Mouse (Mus musculus) cerebellum, adult (tissue): ENCODE measurements around the gene Mark4.
A peak's percentile ranks its signal among the peaks of the same experiment; 100 is the strongest.

Experiments
- ATAC-seq: cut with Nextera tagmentation; 2 replicates; pipeline ENCODE4 v1.9.2; 2017; ENCODE audit warnings: mild to moderate bottlenecking, moderate library complexity, mixed read lengths; ENCODE audit not compliant: insufficient number of reproducible peaks, low FRiP score, low TSS enrichment

Gene Mark4

GRCm38 (mm10) chr7:19458591-19459111 lies at the start of gene Mark4:
Gene Mark4 (minus strand): TSS chr7:19458821.
- 0 out of 2 replicates have a peak, but pooled peaks have one; percentile 31 for ATAC-seq

GRCm38 (mm10) chr7:19507612-19507981 lies 49.0 kb upstream of the Mark4 start:
- ATAC-seq: no peak

- no peak for ATAC-seq
Measured at GRCm38 (mm10) chr7:19506969-19507611, 48.5 kb upstream of the Mark4 start.

GRCm38 (mm10) chr7:19506326-19506725 lies 47.7 kb upstream of the Mark4 start:
- no peak for ATAC-seq

GRCm38 (mm10) chr7:19503481-19504068 lies 45.0 kb upstream of the Mark4 start:
- peak; percentile 29; the same call in 1 of the 2 replicates for ATAC-seq

GRCm38 (mm10) chr7:19501658-19502057 lies 43.0 kb upstream of the Mark4 start:
- no peak for ATAC-seq

GRCm38 (mm10) chr7:19500420-19501363 lies 42.1 kb upstream of the Mark4 start:
- ATAC-seq: no peak

- no peak for ATAC-seq
Measured at GRCm38 (mm10) chr7:19498326-19498725, 39.7 kb upstream of the Mark4 start.

- ATAC-seq: no peak
Measured at GRCm38 (mm10) chr7:19496214-19496555, 37.6 kb upstream of the Mark4 start.

- ATAC-seq: no peak
Measured at GRCm38 (mm10) chr7:19495521-19496213, 37.0 kb upstream of the Mark4 start.

- ATAC-seq: no peak
Measured at GRCm38 (mm10) chr7:19494751-19495474, 36.3 kb upstream of the Mark4 start.

- ATAC-seq: no peak
Measured at GRCm38 (mm10) chr7:19491731-19492130, 33.1 kb upstream of the Mark4 start.

- ATAC-seq: no peak
Measured at GRCm38 (mm10) chr7:19489525-19489924, 30.9 kb upstream of the Mark4 start.

- ATAC-seq: no peak
Measured at GRCm38 (mm10) chr7:19486549-19486948, 27.9 kb upstream of the Mark4 start.

- ATAC-seq: no peak
Measured at GRCm38 (mm10) chr7:19485488-19485887, 26.9 kb upstream of the Mark4 start.

- ATAC-seq: no peak
Measured at GRCm38 (mm10) chr7:19483281-19483680, 24.7 kb upstream of the Mark4 start.

GRCm38 (mm10) chr7:19477624-19478384 lies 19.2 kb upstream of the Mark4 start:
- no peak for ATAC-seq

GRCm38 (mm10) chr7:19477084-19477483 lies 18.5 kb upstream of the Mark4 start:
- ATAC-seq: no peak

GRCm38 (mm10) chr7:19473875-19474443 lies 15.3 kb upstream of the Mark4 start:
- peak; percentile 75; the same call in 1 of the 2 replicates for ATAC-seq
